Mouse (Mus musculus) limb, embryonic 13.5 days (tissue): ENCODE data around the gene Zer1. TPM values are rescaled to one million over a fixed set of nuclear protein-coding genes. Genes with fewer than 3 reads are reported as not detected.
"Not testable (repeated sequence)": the region's sequence is repeated elsewhere in the genome, so short reads cannot be mapped to it uniquely, and the experiment has no call there.

Experiments
- ATAC-seq: fragments of 200-750 bp; cut with Nextera tagmentation; 2 replicates; pipeline ENCODE4 v1.8.0; 2017; ENCODE audit warnings: low read depth, moderate number of reproducible peaks, moderate TSS enrichment; ENCODE audit not compliant: low FRiP score
- H3K27ac ChIP-seq: fragments of 300-500 bp; sonication (generic); 2 replicates; pipeline ENCODE4 v1.5.1; 2015; ENCODE audit warnings: inconsistent platforms, mild to moderate bottlenecking, moderate library complexity
- H3K27me3 ChIP-seq: fragments of 300-500 bp; sonication (generic); 2 replicates; pipeline ENCODE4 v1.6.1; 2015; ENCODE audit warnings: mild to moderate bottlenecking, inconsistent platforms
- H3K36me3 ChIP-seq: fragments of 300-500 bp; sonication (generic); 2 replicates; pipeline ENCODE4 v1.6.1; 2015; ENCODE audit warnings: inconsistent platforms, mild to moderate bottlenecking, moderate library complexity
- H3K4me1 ChIP-seq: fragments of 300-500 bp; sonication (generic); 2 replicates; pipeline ENCODE4 v1.6.1; 2015; ENCODE audit warnings: inconsistent platforms
- H3K4me2 ChIP-seq: fragments of 300-500 bp; sonication (generic); replicated peaks from 2 replicates; pipeline ENCODE4 v1.6.1; 2015; ENCODE audit warnings: inconsistent platforms, mild to moderate bottlenecking, moderate library complexity
- H3K4me3 ChIP-seq: fragments of 300-500 bp; sonication (generic); 2 replicates; pipeline ENCODE4 v1.5.1; 2015; ENCODE audit warnings: moderate library complexity, mild to moderate bottlenecking, inconsistent platforms
- H3K9ac ChIP-seq: fragments of 300-500 bp; sonication (generic); 2 replicates; pipeline ENCODE4 v1.6.1; 2015; ENCODE audit warnings: mild to moderate bottlenecking, inconsistent platforms
- H3K9me3 ChIP-seq: fragments of 300-500 bp; sonication (generic); 2 replicates; pipeline ENCODE4 v1.6.1; 2016; ENCODE audit warnings: inconsistent platforms
- WGBS: fragments of 180-500 bp; shearing (Covaris S2); methylation state at CpG from one replicate; pipeline ENCODE4 v1.1.7; 2015; 5-methylcytosine and 5-hydroxymethylcytosine counted together
- polyA plus RNA-seq: library from polyadenylated mRNA; unstranded; fragments of >200 nt; fragmentation: Nextera tagmentation; extraction: Ambion mirVana; gene quantifications from 2 replicates; pipeline ENCODE4 v1.2.1, GENCODE M21; 2015

Gene Zer1
- polyA plus RNA-seq, 1 experiment from 2014 or later = 11.2 TPM

- H3K4me1 ChIP-seq, H3K4me2 ChIP-seq, H3K9ac ChIP-seq, H3K4me3 ChIP-seq, H3K27ac ChIP-seq, H3K27me3 ChIP-seq, ATAC-seq, H3K9me3 ChIP-seq: not testable (repeated sequence)
- 91% methylated on average over 4 of the region's 4 CpGs for WGBS
- H3K36me3 ChIP-seq = peaks cover 95% of the 10 kb centered on the region
Measured at GRCm38 (mm10) chr2:30140021-30140420, 15.6 kb upstream of the Zer1 start.

GRCm38 (mm10) chr2:30136458-30136857 is 12.1 kb upstream of the Zer1 start:
- Histone ChIP-seq H3K9me3 (no peaks in the 10 kb centered on the region), H3K27me3 (no peaks in the 10 kb centered on the region), H3K4me2 (no peak overlapping the region), H3K4me1 (peaks cover 25% of the 10 kb centered on the region), H3K36me3 (peaks cover 63% of the 10 kb centered on the region), H3K27ac (no peak overlapping the region), H3K4me3 (no peak overlapping the region), H3K9ac (peak overlapping the region; percentile 19; the same call in 1 of the 2 replicates)
- ATAC-seq = no peak
- 89% methylated on average over 10 of the region's 10 CpGs for WGBS

- 75% methylated on average over 10 of the region's 10 CpGs for WGBS
- peak overlapping the region; percentile 91 for H3K4me3 ChIP-seq
- H3K4me2 ChIP-seq = peak overlapping the region; percentile 86
- peaks cover 25% of the 10 kb centered on the region for H3K4me1 ChIP-seq
- H3K27ac ChIP-seq = peak overlapping the region; percentile 55; the same call in 1 of the 2 replicates
- H3K27me3 ChIP-seq = no peaks in the 10 kb centered on the region
- no peaks in the 10 kb centered on the region for H3K9me3 ChIP-seq
- peaks cover 49% of the 10 kb centered on the region for H3K36me3 ChIP-seq
- ATAC-seq = no peak
- peak overlapping the region; percentile 83 for H3K9ac ChIP-seq
Measured at GRCm38 (mm10) chr2:30134928-30135620, 10.7 kb upstream of the Zer1 start.

- H3K4me1 ChIP-seq = peaks cover 25% of the 10 kb centered on the region
- peaks cover 44% of the 10 kb centered on the region for H3K36me3 ChIP-seq
- peak overlapping the region; percentile 74; the same call in 1 of the 2 replicates for H3K27ac ChIP-seq
- no peaks in the 10 kb centered on the region for H3K9me3 ChIP-seq
- peak overlapping the region; percentile 91 for H3K4me3 ChIP-seq
- 22% methylated on average over 6 of the region's 6 CpGs for WGBS
- H3K4me2 ChIP-seq = peak overlapping the region; percentile 86
- peak overlapping the region; percentile 83 for H3K9ac ChIP-seq
- ATAC-seq = no peak
- no peaks in the 10 kb centered on the region for H3K27me3 ChIP-seq
Measured at GRCm38 (mm10) chr2:30134378-30134711, 10.0 kb upstream of the Zer1 start.

GRCm38 (mm10) chr2:30133613-30134377 is 9.4 kb upstream of the Zer1 start, which contains the start of gene Tbc1d13:
TSS of gene Tbc1d13 (plus strand) at chr2:30133746.
- Histone ChIP-seq H3K36me3 (peaks cover 40% of the 10 kb centered on the region), H3K27me3 (no peaks in the 10 kb centered on the region), H3K4me1 (peaks cover 25% of the 10 kb centered on the region), H3K9me3 (no peaks in the 10 kb centered on the region), H3K4me2 (peak within 1 kb of the TSS; percentile 86), H3K9ac (peak within 1 kb of the TSS; percentile 83), H3K4me3 (peak within 1 kb of the TSS; percentile 91), H3K27ac (peak within 1 kb of the TSS; percentile 74)
- peak; percentile 95 for ATAC-seq
- under 1% methylated on average over 45 of the region's 46 CpGs for WGBS

GRCm38 (mm10) chr2:30132801-30133612 is 8.6 kb upstream of the Zer1 start:
- Histone ChIP-seq H3K27me3 (no peaks in the 10 kb centered on the region), H3K4me1 (peaks cover 25% of the 10 kb centered on the region), H3K4me2 (peak overlapping the region; percentile 86), H3K4me3 (peak overlapping the region; percentile 91), H3K9me3 (no peaks in the 10 kb centered on the region), H3K36me3 (peaks cover 33% of the 10 kb centered on the region), H3K27ac (peak overlapping the region; percentile 74), H3K9ac (peak overlapping the region; percentile 83)
- no peak for ATAC-seq
- WGBS = 22% methylated on average over 16 of the region's 16 CpGs

GRCm38 (mm10) chr2:30131240-30131639 is 6.9 kb upstream of the Zer1 start:
- not testable (repeated sequence) for ATAC-seq, H3K9ac ChIP-seq, H3K27ac ChIP-seq, H3K4me2 ChIP-seq, H3K27me3 ChIP-seq, H3K9me3 ChIP-seq, H3K4me3 ChIP-seq
- Histone ChIP-seq H3K4me1 (peaks cover 25% of the 10 kb centered on the region), H3K36me3 (peaks cover 15% of the 10 kb centered on the region)
- WGBS = 54% methylated on average over 5 of the region's 5 CpGs

- Histone ChIP-seq H3K27me3 (no peaks in the 10 kb centered on the region), H3K27ac (no peak overlapping the region), H3K36me3 (peaks cover 4% of the 10 kb centered on the region; the same call in 1 of the 2 replicates), H3K4me3 (no peak overlapping the region), H3K9ac (no peak overlapping the region), H3K4me1 (peaks cover 20% of the 10 kb centered on the region), H3K9me3 (no peaks in the 10 kb centered on the region), H3K4me2 (no peak overlapping the region)
- WGBS = 82% methylated on average over 4 of the region's 4 CpGs
- no peak for ATAC-seq
Measured at GRCm38 (mm10) chr2:30130156-30130555, 5.8 kb upstream of the Zer1 start.

- Histone ChIP-seq H3K4me1 (peaks cover 14% of the 10 kb centered on the region), H3K36me3 (no peaks in the 10 kb centered on the region), H3K4me3 (no peak overlapping the region), H3K27ac (no peak overlapping the region), H3K9ac (no peak overlapping the region), H3K4me2 (no peak overlapping the region), H3K27me3 (no peaks in the 10 kb centered on the region), H3K9me3 (no peaks in the 10 kb centered on the region)
- WGBS = 29% methylated on average over 2 of the region's 2 CpGs
- ATAC-seq = no peak
Measured at GRCm38 (mm10) chr2:30128789-30129188, 4.4 kb upstream of the Zer1 start.

- peaks cover 20% of the 10 kb centered on the region for H3K4me1 ChIP-seq
- peak overlapping the region; percentile 90 for H3K4me2 ChIP-seq
- H3K27ac ChIP-seq = peak overlapping the region; percentile 89
- 1% methylated on average over 44 of the region's 44 CpGs for WGBS
- peaks cover 9% of the 10 kb centered on the region for H3K36me3 ChIP-seq
- no peaks in the 10 kb centered on the region for H3K9me3 ChIP-seq
- peak overlapping the region; percentile 85 for H3K4me3 ChIP-seq
- peak; percentile 76 for ATAC-seq
- H3K27me3 ChIP-seq = no peaks in the 10 kb centered on the region
- peak overlapping the region; percentile 76 for H3K9ac ChIP-seq
Measured at GRCm38 (mm10) chr2:30123729-30124471, 485 bp downstream of the Zer1 start.

GRCm38 (mm10) chr2:30122766-30123165 is 1.6 kb downstream of the Zer1 start:
- peak overlapping the region; percentile 85; the same call in 1 of the 2 replicates for H3K4me3 ChIP-seq
- WGBS = 84% methylated on average over 5 of the region's 5 CpGs
- H3K27me3 ChIP-seq = no peaks in the 10 kb centered on the region
- ATAC-seq = no peak
- H3K4me1 ChIP-seq = peaks cover 20% of the 10 kb centered on the region
- H3K36me3 ChIP-seq = peaks cover 9% of the 10 kb centered on the region
- H3K9me3 ChIP-seq = no peaks in the 10 kb centered on the region
- H3K27ac ChIP-seq = no peak overlapping the region
- 0 out of 2 replicates have a peak overlapping the region, but pooled peaks have one; percentile 90 for H3K4me2 ChIP-seq
- H3K9ac ChIP-seq = peak overlapping the region; percentile 37; the same call in 1 of the 2 replicates
